Mouse (Mus musculus): ENCODE measurements around the gene Akap13.
"Not testable (repeated sequence)": the region's sequence is repeated elsewhere in the genome, so short reads cannot be mapped to it uniquely, and the experiment has no call there.

Gene Akap13

GRCm38 (mm10) chr7:75608716-75609115, 153.4 kb downstream of the Akap13 start:
- no peak for DNase-seq

GRCm38 (mm10) chr7:75609456-75610262, 154.3 kb downstream of the Akap13 start:
- DNase-seq = no peak

GRCm38 (mm10) chr7:75610391-75610790, 155.1 kb downstream of the Akap13 start:
- DNase-seq = peak; percentile 8

GRCm38 (mm10) chr7:75611261-75611950, 156.1 kb downstream of the Akap13 start:
- no peak for DNase-seq

GRCm38 (mm10) chr7:75612000-75612682, 156.8 kb downstream of the Akap13 start:
- DNase-seq = peak; percentile 8

GRCm38 (mm10) chr7:75612683-75613053, 157.3 kb downstream of the Akap13 start:
- DNase-seq = no peak

- no peak for DNase-seq
These were observed 157.9 kb downstream of the Akap13 start for GRCm38 (mm10) chr7:75613240-75613639.

- DNase-seq = no peak
These were observed 159.5 kb downstream of the Akap13 start for GRCm38 (mm10) chr7:75614826-75615225.

GRCm38 (mm10) chr7:75617246-75617645, 161.9 kb downstream of the Akap13 start:
- not testable (repeated sequence) for DNase-seq

- no peak for DNase-seq
These were observed 163.4 kb downstream of the Akap13 start for GRCm38 (mm10) chr7:75618699-75619098.

- no peak for DNase-seq
These were observed 164.5 kb downstream of the Akap13 start for GRCm38 (mm10) chr7:75619875-75620274.

GRCm38 (mm10) chr7:75620395-75620960, 165.1 kb downstream of the Akap13 start:
- no peak for DNase-seq

GRCm38 (mm10) chr7:75620976-75621375, 165.6 kb downstream of the Akap13 start:
- no peak for DNase-seq

GRCm38 (mm10) chr7:75627831-75628230, 172.5 kb downstream of the Akap13 start:
- no peak for DNase-seq

GRCm38 (mm10) chr7:75629669-75630068, 174.3 kb downstream of the Akap13 start:
- DNase-seq = no peak

GRCm38 (mm10) chr7:75632941-75633340, 177.6 kb downstream of the Akap13 start:
- DNase-seq = no peak

- DNase-seq = no peak
These were observed 178.1 kb downstream of the Akap13 start for GRCm38 (mm10) chr7:75633393-75633792.

GRCm38 (mm10) chr7:75633807-75634526, 178.6 kb downstream of the Akap13 start:
- DNase-seq = no peak

GRCm38 (mm10) chr7:75638769-75639168, 183.4 kb downstream of the Akap13 start:
- DNase-seq = no peak

GRCm38 (mm10) chr7:75639541-75639940, 184.2 kb downstream of the Akap13 start:
- DNase-seq = peak; percentile 58

GRCm38 (mm10) chr7:75640074-75640473, 184.7 kb downstream of the Akap13 start:
- no peak for DNase-seq

- no peak for DNase-seq
These were observed 185.3 kb downstream of the Akap13 start for GRCm38 (mm10) chr7:75640671-75641070.

Measured in right cerebral cortex, postnatal 25 days (tissue).